Mouse (Mus musculus) liver, embryonic 11.5 days (tissue): ENCODE results near the gene Alg9. TPM values are rescaled to one million over a fixed set of nuclear protein-coding genes. Genes with fewer than 3 reads are reported as not detected.
"Not testable (repeated sequence)": the region's sequence is repeated elsewhere in the genome, so short reads cannot be mapped to it uniquely, and the experiment has no call there.

Experiments
- ATAC-seq: fragments of 200-750 bp; cut with Nextera tagmentation; replicated peaks from 2 replicates; pipeline ENCODE4 v1.8.0; 2017; ENCODE audit warnings: moderate number of reproducible peaks, mild to moderate bottlenecking, moderate TSS enrichment, moderate library complexity; ENCODE audit not compliant: low FRiP score
- DNase-seq: peaks from one replicate; pipeline ENCODE4 v3.0.0-alpha.2; 2017; ENCODE audit warnings: low spot score
- H3K27ac ChIP-seq: fragments of 300-500 bp; sonication (generic); 2 replicates; pipeline ENCODE4 v1.5.1; 2014; ENCODE audit warnings: mild to moderate bottlenecking, low read depth, low read length, control low read depth
- H3K27me3 ChIP-seq: fragments of 300-500 bp; sonication (generic); replicated peaks from 2 replicates; pipeline ENCODE4 v1.6.1; 2014; ENCODE audit warnings: low read length, mixed read lengths; ENCODE audit not compliant: control insufficient read depth, insufficient read depth
- H3K36me3 ChIP-seq: fragments of 300-500 bp; sonication (generic); 2 replicates; pipeline ENCODE4 v1.6.1; 2014; ENCODE audit warnings: mild to moderate bottlenecking, low read length, moderate library complexity, mixed read lengths; ENCODE audit not compliant: control insufficient read depth, insufficient read depth
- H3K4me1 ChIP-seq: fragments of 300-500 bp; sonication (generic); replicated peaks from 2 replicates; pipeline ENCODE4 v1.6.1; 2014; ENCODE audit warnings: low read length, mixed read lengths; ENCODE audit not compliant: control insufficient read depth, insufficient read depth
- H3K4me2 ChIP-seq: fragments of 300-500 bp; sonication (generic); 2 replicates; pipeline ENCODE4 v1.6.1; 2014; ENCODE audit warnings: mild to moderate bottlenecking, control low read depth, moderate library complexity
- H3K4me3 ChIP-seq: fragments of 300-500 bp; sonication (generic); 2 replicates; pipeline ENCODE4 v1.5.1; 2014; ENCODE audit warnings: low read depth, low read length, control low read depth
- H3K9ac ChIP-seq: fragments of 300-500 bp; sonication (generic); 2 replicates; pipeline ENCODE4 v1.6.1; 2014; ENCODE audit warnings: low read depth, low read length, control low read depth
- H3K9me3 ChIP-seq: fragments of 300-500 bp; sonication (generic); 2 replicates; pipeline ENCODE4 v1.6.1; 2016; ENCODE audit warnings: low read length, inconsistent platforms, mixed read lengths; ENCODE audit not compliant: control insufficient read depth
- WGBS: fragments of 180-500 bp; shearing (Covaris S2); extraction: QIAGEN DNeasy Blood & Tissue Kit; methylation state at CpG from one replicate; pipeline ENCODE4 v1.1.7; 2014; 5-methylcytosine and 5-hydroxymethylcytosine counted together
- polyA plus RNA-seq: library from polyadenylated mRNA; unstranded; fragments of >200 nt; fragmentation: Nextera tagmentation; extraction: Ambion mirVana; gene quantifications from 2 replicates; pipeline ENCODE4 v1.2.1, GENCODE M21; 2014

Gene Alg9
- polyA plus RNA-seq, 1 experiment from 2014 or later, result 33.0 TPM

DNA sequence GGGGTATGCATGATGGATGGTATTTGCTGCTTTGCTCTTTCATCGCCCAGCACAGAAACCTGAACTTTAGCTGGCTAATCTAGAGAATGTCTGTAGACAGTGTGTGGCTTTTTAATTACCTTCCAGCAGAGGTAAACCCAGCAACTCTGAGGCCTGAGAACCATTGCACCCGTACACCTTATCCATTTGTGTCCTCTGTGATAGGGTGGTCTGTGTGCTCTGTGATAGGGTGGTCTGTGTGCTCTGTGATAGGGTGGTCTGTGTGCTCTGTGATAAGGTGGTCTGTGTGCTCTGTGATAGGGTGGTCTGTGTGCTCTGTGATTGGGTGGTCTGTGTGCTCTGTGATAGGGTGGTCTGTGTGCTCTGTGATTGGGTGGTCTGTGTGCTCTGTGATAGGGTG lies 57.8 kb downstream of the Alg9 start:
- H3K4me1 ChIP-seq, result peaks cover 12% of the 10 kb centered on the region
- H3K27me3 ChIP-seq, DNase-seq, H3K9ac ChIP-seq, H3K4me3 ChIP-seq, H3K4me2 ChIP-seq, H3K9me3 ChIP-seq, H3K27ac ChIP-seq, H3K36me3 ChIP-seq: not testable (repeated sequence)
- peak; percentile 74; the same call in 1 of the 2 replicates for ATAC-seq
- WGBS, result 58% methylated on average over 2 of the region's 2 CpGs

DNA sequence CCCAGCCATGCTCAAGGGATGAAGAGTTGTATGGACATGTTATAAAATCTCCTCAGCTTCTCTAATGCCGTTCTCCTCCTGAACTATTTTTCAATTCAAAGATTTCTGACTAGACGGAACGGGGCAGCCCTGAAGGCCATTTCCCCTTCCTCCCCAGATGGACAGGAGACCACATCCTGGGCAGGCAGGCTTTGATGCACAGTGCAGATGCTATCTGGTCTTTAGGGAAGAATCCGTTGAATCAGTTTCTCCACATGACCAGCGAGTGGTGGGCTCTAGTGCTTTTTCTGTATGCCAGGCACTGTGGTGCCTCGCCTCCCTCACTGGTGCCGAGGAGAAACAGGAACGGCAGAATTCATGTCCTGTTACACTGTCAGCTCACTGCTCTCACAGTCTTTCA lies 59.0 kb downstream of the Alg9 start:
- H3K27ac ChIP-seq, result no peak overlapping the region
- DNase-seq, result no peak
- H3K27me3 ChIP-seq, result no peaks in the 10 kb centered on the region

DNA sequence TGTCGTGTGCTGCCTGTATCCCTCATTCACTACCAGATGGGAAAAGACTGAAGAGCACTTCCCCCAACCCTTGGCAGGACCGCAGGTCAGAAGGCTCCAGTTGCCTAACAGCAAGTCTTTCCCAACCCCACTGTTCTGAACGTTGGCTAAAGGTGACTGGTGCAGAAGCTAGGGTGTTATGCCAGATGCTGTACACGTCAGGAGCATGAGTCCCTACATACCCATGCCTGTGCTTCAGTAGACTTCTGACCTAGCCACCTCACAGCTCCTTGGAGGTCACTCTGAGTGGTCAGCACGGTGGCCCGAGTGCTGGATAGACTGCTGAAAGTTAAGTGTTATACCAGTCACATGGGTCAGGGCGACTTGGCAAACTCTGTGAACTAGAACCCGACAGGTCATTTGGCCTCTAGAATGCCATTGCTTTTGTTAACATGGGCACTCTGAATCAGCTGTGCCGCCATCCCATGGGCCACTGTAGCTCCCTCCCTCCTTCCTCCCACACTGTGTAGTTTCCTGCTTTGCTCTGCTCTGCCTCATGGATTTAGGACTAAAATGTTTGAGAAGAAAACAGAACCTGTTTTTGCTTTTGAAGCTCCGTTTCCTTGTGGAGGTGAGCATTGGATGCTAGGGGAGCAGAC lies 60.4 kb downstream of the Alg9 start:
- H3K4me2 ChIP-seq, result no peak overlapping the region
- no peak overlapping the region for H3K27ac ChIP-seq
- H3K27me3 ChIP-seq, result no peaks in the 10 kb centered on the region
- H3K9ac ChIP-seq, result no peak overlapping the region
- no peak overlapping the region for H3K4me3 ChIP-seq
- H3K36me3 ChIP-seq, result 0 out of 2 replicates have a peak, but pooled peaks cover 3% of the 10 kb centered on the region
- DNase-seq (no peak), ATAC-seq (no peak)
- H3K9me3 ChIP-seq, result no peaks in the 10 kb centered on the region
- H3K4me1 ChIP-seq, result peaks cover 12% of the 10 kb centered on the region
- 84% methylated on average over 10 of the region's 10 CpGs for WGBS

More for the DNA sequence above, 59.0 kb downstream of the Alg9 start:
- Histone ChIP-seq H3K4me1 (peaks cover 12% of the 10 kb centered on the region), H3K9ac (no peak overlapping the region), H3K4me2 (no peak overlapping the region), H3K4me3 (no peak overlapping the region), H3K36me3 (0 out of 2 replicates have a peak, but pooled peaks cover 3% of the 10 kb centered on the region), H3K9me3 (no peaks in the 10 kb centered on the region)
- WGBS, result 52% methylated on average over 8 of the region's 8 CpGs
- ATAC-seq, result no peak

DNA sequence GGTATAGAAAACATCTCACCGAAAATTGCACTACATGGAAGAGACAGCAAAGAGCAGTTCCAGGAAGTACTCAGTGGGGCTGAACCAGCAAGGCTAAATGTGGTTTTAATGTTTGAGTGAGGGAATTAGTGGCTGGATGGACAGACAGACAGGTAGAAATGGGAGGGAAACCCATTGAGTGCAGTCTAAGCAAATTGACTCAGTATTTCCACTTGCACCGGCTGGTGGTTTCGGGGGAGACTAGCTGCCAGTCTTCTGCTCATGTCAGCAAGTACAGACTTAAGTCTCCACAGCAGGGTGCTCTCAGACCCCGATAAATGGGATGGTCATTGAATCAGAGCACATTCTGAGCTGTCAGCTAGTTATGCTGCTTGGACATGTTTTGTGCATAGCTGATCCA lies 61.3 kb downstream of the Alg9 start:
- H3K27ac ChIP-seq, result no peak overlapping the region
- H3K9ac ChIP-seq, result no peak overlapping the region
- no peak for DNase-seq
- 87% methylated on average over 4 of the region's 4 CpGs for WGBS
- H3K4me1 ChIP-seq, result peaks cover 12% of the 10 kb centered on the region
- H3K9me3 ChIP-seq, result no peaks in the 10 kb centered on the region
- H3K4me3 ChIP-seq, result no peak overlapping the region
- no peaks in the 10 kb centered on the region for H3K27me3 ChIP-seq
- H3K36me3 ChIP-seq, result 0 out of 2 replicates have a peak, but pooled peaks cover 3% of the 10 kb centered on the region
- H3K4me2 ChIP-seq, result no peak overlapping the region
- no peak for ATAC-seq

DNA sequence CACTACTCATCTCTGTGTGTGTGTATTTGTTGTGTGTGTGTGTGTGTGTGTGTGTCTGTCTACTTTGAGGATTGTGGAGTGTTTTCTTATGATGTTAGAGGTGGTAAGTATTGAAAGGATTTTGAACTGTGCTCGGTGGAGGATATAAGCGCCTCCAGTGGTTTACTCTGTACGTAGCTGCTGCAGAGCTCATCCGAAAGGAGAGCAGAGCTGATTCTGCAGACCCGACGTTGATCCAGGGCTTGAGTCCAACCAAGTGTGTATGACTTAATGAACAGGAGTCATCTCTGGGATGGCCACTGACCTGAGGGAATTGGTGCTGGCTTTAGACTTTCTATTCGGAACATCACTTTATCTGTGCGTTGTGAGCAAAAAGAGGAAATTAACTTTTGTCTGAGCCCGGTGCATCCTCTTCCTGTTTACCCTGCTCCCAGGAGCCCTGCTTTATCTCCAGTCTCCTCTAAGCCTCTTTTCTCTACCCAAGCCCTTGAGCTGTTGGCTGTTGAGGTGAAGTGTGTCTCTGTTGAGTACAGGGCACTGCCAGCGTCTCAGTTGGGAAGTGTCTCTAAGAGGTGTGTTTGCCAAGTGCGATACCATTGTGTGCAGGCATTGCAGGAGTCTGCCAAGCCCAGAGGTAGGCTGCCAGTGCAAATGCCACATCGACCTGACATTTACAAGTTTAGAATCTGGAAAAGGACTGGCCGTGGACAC lies 66.4 kb downstream of the Alg9 start:
- no peak overlapping the region for H3K27ac ChIP-seq
- no peak overlapping the region for H3K9ac ChIP-seq
- H3K4me3 ChIP-seq, result no peak overlapping the region
- no peaks in the 10 kb centered on the region for H3K27me3 ChIP-seq
- no peak for ATAC-seq
- peaks cover 6% of the 10 kb centered on the region; the same call in 1 of the 2 replicates for H3K4me1 ChIP-seq
- 0 out of 2 replicates have a peak overlapping the region, but pooled peaks have one; percentile 28 for H3K4me2 ChIP-seq
- no peaks in the 10 kb centered on the region for H3K9me3 ChIP-seq
- DNase-seq, result no peak
- H3K36me3 ChIP-seq, result peaks cover 5% of the 10 kb centered on the region
- 48% methylated on average over 13 of the region's 13 CpGs for WGBS

DNA sequence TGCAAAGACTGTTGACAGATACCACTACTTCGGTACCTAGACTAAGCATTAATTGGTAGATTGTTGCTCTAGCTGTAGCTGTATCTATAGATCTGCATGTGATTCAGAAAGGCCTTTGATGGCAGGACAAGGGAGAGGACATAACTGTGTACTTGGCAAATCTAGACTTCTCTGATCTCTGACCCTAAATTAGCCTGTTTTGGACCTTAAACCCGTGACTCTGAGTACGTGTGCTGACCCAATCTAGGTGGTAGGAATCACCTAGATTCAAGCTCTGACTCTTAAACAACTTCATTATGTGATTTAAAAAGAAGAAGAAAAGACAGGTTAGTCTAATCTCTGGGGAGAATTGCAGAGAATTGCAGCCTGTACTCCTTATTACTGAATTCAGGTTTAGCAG lies 70.3 kb downstream of the Alg9 start, which contains the start of gene Ppp2r1b:
Gene Ppp2r1b, plus strand, starts transcription at position 221 of the 400 bp plus-strand sequence.
- 87% methylated on average over 3 of the region's 3 CpGs for WGBS
- ATAC-seq, result no peak

DNA sequence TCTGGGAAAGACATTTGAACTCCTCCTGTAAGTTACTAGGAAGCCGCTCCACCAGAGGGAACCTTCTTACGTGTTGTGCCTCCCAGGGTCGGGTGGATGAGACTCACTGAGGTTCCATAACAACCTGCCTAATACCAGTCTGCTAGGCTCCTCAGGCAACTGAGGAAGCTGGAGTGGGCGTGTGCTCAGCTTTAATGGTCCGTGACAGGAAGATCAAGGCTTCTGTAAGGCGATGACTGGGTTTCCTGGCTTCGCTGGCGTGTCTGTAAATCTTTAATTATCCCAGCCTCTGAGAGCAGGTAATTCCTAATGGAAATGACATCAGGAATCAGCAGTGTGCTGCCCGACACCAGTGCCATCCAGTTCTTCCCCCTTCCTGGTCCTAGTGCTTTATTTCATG lies 70.7 kb downstream of the Alg9 start:
- no peak overlapping the region for H3K4me2 ChIP-seq
- H3K4me3 ChIP-seq, result no peak overlapping the region
- DNase-seq (no peak), ATAC-seq (no peak)
- peaks cover 17% of the 10 kb centered on the region for H3K4me1 ChIP-seq
- H3K9ac ChIP-seq, result no peak overlapping the region
- no peaks in the 10 kb centered on the region for H3K27me3 ChIP-seq
- peaks cover 5% of the 10 kb centered on the region for H3K36me3 ChIP-seq
- 82% methylated on average over 9 of the region's 9 CpGs for WGBS
- H3K27ac ChIP-seq, result no peak overlapping the region
- no peaks in the 10 kb centered on the region for H3K9me3 ChIP-seq

More for the DNA sequence above, 70.3 kb downstream of the Alg9 start, which contains the start of gene Ppp2r1b:
- peaks cover 13% of the 10 kb centered on the region for H3K4me1 ChIP-seq
- H3K27ac ChIP-seq, result no peak within 1 kb of the TSS
- H3K4me2 ChIP-seq, result no peak within 1 kb of the TSS
- H3K36me3 ChIP-seq, result peaks cover 5% of the 10 kb centered on the region
- no peaks in the 10 kb centered on the region for H3K9me3 ChIP-seq
- no peak within 1 kb of the TSS for H3K9ac ChIP-seq
- H3K4me3 ChIP-seq, result no peak within 1 kb of the TSS
- H3K27me3 ChIP-seq, result no peaks in the 10 kb centered on the region
- DNase-seq, result no peak

DNA sequence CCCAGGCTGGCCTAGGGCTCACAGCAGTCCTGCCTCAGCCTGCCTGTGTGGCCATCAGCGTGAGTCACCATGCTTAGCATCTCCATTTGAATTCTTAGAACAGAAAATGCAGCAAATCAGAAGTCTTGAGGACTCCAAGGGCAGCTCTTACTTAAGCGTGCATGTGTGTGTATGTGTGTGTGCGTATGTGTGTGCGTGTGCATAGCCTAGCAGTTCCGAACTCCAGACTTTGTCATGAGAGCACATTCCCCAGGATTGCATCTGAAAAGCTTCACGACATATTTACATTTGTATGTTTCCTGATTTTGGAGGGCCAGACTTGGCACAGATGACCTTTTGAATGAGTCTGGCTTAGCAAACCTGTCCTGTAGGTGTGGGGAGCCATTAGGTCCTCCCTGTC lies 72.3 kb downstream of the Alg9 start:
- Histone ChIP-seq H3K27ac (no peak overlapping the region), H3K9me3 (no peaks in the 10 kb centered on the region), H3K4me3 (no peak overlapping the region), H3K36me3 (peaks cover 5% of the 10 kb centered on the region; the same call in 1 of the 2 replicates), H3K4me2 (no peak overlapping the region), H3K27me3 (no peaks in the 10 kb centered on the region), H3K9ac (no peak overlapping the region), H3K4me1 (peaks cover 19% of the 10 kb centered on the region)
- WGBS, result 92% methylated on average over 6 of the region's 6 CpGs
- no peak for DNase-seq
- ATAC-seq, result no peak
